Mouse (Mus musculus) thymus, postnatal 36 days (tissue): Measurements from ENCODE around the gene Dpp6.

ENCODE experiments used
- DNase-seq, 2 experiments: peaks; one replicate each; pipeline ENCODE4 v3.0.0; 2022; ENCODE audit warnings: mixed read lengths in 2 of 2

Dpp6 gene

GRCm38 (mm10) chr5:26969941-26970590 lies 153.1 kb downstream of the Dpp6 start:
- DNase-seq, result no peak

GRCm38 (mm10) chr5:26973166-26973565 lies 156.2 kb downstream of the Dpp6 start:
- DNase-seq, result no peak

GRCm38 (mm10) chr5:26979348-26979747 lies 162.3 kb downstream of the Dpp6 start:
- DNase-seq, result no peak

- no peak for DNase-seq
These were observed 162.8 kb downstream of the Dpp6 start for GRCm38 (mm10) chr5:26979755-26980154.

- no peak for DNase-seq
These were observed 168.1 kb downstream of the Dpp6 start for GRCm38 (mm10) chr5:26985114-26985513.

- DNase-seq, result no peak
These were observed 174.6 kb downstream of the Dpp6 start for GRCm38 (mm10) chr5:26991587-26991986.

- DNase-seq, result no peak
These were observed 186.5 kb downstream of the Dpp6 start for GRCm38 (mm10) chr5:27003537-27003936.

- DNase-seq, result no peak
These were observed 192.2 kb downstream of the Dpp6 start for GRCm38 (mm10) chr5:27009157-27009556.

- no peak for DNase-seq
These were observed 193.6 kb downstream of the Dpp6 start for GRCm38 (mm10) chr5:27010582-27010981.

GRCm38 (mm10) chr5:27018314-27018956 lies 201.4 kb downstream of the Dpp6 start:
- DNase-seq, result no peak

- no peak for DNase-seq
These were observed 211.6 kb downstream of the Dpp6 start for GRCm38 (mm10) chr5:27028611-27029010.

- no peak for DNase-seq
These were observed 212.8 kb downstream of the Dpp6 start for GRCm38 (mm10) chr5:27029784-27030183.

- DNase-seq, result no peak
These were observed 217.9 kb downstream of the Dpp6 start for GRCm38 (mm10) chr5:27034858-27035257.

GRCm38 (mm10) chr5:27035291-27035690 lies 218.3 kb downstream of the Dpp6 start:
- DNase-seq, result no peak

GRCm38 (mm10) chr5:27035891-27036290 lies 218.9 kb downstream of the Dpp6 start:
- DNase-seq, result no peak

GRCm38 (mm10) chr5:27037796-27038195 lies 220.8 kb downstream of the Dpp6 start:
- DNase-seq, result no peak

GRCm38 (mm10) chr5:27048167-27048566 lies 231.2 kb downstream of the Dpp6 start:
- no peak for DNase-seq

- DNase-seq, result no peak
These were observed 231.9 kb downstream of the Dpp6 start for GRCm38 (mm10) chr5:27048926-27049325.

GRCm38 (mm10) chr5:27049341-27050091 lies 232.5 kb downstream of the Dpp6 start:
- no peak for DNase-seq

- no peak for DNase-seq
These were observed 234.2 kb downstream of the Dpp6 start for GRCm38 (mm10) chr5:27051250-27051649.

- no peak for DNase-seq
These were observed 235.4 kb downstream of the Dpp6 start for GRCm38 (mm10) chr5:27052441-27052840.

- DNase-seq, result no peak
These were observed 239.4 kb downstream of the Dpp6 start for GRCm38 (mm10) chr5:27056436-27056835.

- no peak for DNase-seq
These were observed 243.1 kb downstream of the Dpp6 start for GRCm38 (mm10) chr5:27060114-27060513.

GRCm38 (mm10) chr5:27063871-27064270 lies 246.9 kb downstream of the Dpp6 start:
- no peak for DNase-seq
